Mouse (Mus musculus) limb, embryonic 11.5 days (tissue): ENCODE data around the gene Zdhhc7. TPM values are rescaled to one million over a fixed set of nuclear protein-coding genes. Genes with fewer than 3 reads are reported as not detected.

Experiments
- ATAC-seq: fragments of 200-750 bp; cut with Nextera tagmentation; 2 replicates; pipeline ENCODE4 v1.8.0; 2017; ENCODE audit warnings: low read depth; ENCODE audit not compliant: insufficient number of reproducible peaks, low FRiP score, low TSS enrichment
- DNase-seq: peaks from one replicate; pipeline ENCODE4 v3.0.0-alpha.2; 2015; ENCODE audit warnings: low spot score
- H3K27ac ChIP-seq: fragments of 300-500 bp; sonication (generic); replicated peaks from 2 replicates; pipeline ENCODE4 v1.5.1; 2014; ENCODE audit warnings: low read depth, mild to moderate bottlenecking, low read length
- H3K27me3 ChIP-seq: fragments of 300-500 bp; sonication (generic); 2 replicates; pipeline ENCODE4 v1.6.1; 2014; ENCODE audit warnings: mild to moderate bottlenecking, low read length, mixed read lengths; ENCODE audit not compliant: control insufficient read depth, insufficient read depth
- H3K36me3 ChIP-seq: fragments of 300-500 bp; sonication (generic); 2 replicates; pipeline ENCODE4 v1.6.1; 2014; ENCODE audit warnings: mild to moderate bottlenecking, low read length, moderate library complexity, mixed read lengths; ENCODE audit not compliant: control insufficient read depth, insufficient read depth
- H3K4me1 ChIP-seq: fragments of 300-500 bp; sonication (generic); 2 replicates; pipeline ENCODE4 v1.6.1; 2014; ENCODE audit warnings: low read length, mixed read lengths; ENCODE audit not compliant: control insufficient read depth, insufficient read depth
- H3K4me2 ChIP-seq: fragments of 300-500 bp; sonication (generic); 2 replicates; pipeline ENCODE4 v1.6.1; 2014; ENCODE audit warnings: low read depth, mild to moderate bottlenecking, moderate library complexity; ENCODE audit not compliant: severe bottlenecking
- H3K4me3 ChIP-seq: fragments of 300-500 bp; sonication (generic); 2 replicates; pipeline ENCODE4 v1.5.1; 2014; ENCODE audit warnings: low read depth, low read length
- H3K9ac ChIP-seq: fragments of 300-500 bp; sonication (generic); 2 replicates; pipeline ENCODE4 v1.6.1; 2014; ENCODE audit warnings: mild to moderate bottlenecking, low read length
- H3K9me3 ChIP-seq: fragments of 300-500 bp; sonication (generic); 2 replicates; pipeline ENCODE4 v1.6.1; 2016; ENCODE audit warnings: low read length; ENCODE audit not compliant: control insufficient read depth
- WGBS: fragments of 180-500 bp; shearing (Covaris S2); extraction: QIAGEN DNeasy Blood & Tissue Kit; methylation state at CpG from one replicate; pipeline ENCODE4 v1.1.7; 2014; 5-methylcytosine and 5-hydroxymethylcytosine counted together
- polyA plus RNA-seq: library from polyadenylated mRNA; unstranded; fragments of >200 nt; fragmentation: Nextera tagmentation; extraction: Ambion mirVana; gene quantifications from 2 replicates; pipeline ENCODE4 v1.2.1, GENCODE M21; 2014

Zdhhc7 gene
- polyA plus RNA-seq, 1 experiment from 2014 or later = 22.7 TPM

GRCm38 (mm10) chr8:120112535-120112934, 11.3 kb upstream of the Zdhhc7 start:
- Histone ChIP-seq H3K4me2 (0 out of 2 replicates have a peak overlapping the region, but pooled peaks have one; percentile 96), H3K4me3 (no peak overlapping the region), H3K9me3 (no peaks in the 10 kb centered on the region), H3K9ac (no peak overlapping the region), H3K36me3 (no peaks in the 10 kb centered on the region), H3K27ac (no peak overlapping the region), H3K27me3 (peaks cover 30% of the 10 kb centered on the region), H3K4me1 (0 out of 2 replicates have a peak, but pooled peaks cover 3% of the 10 kb centered on the region)
- DNase-seq (no peak), ATAC-seq (no peak)
- 89% methylated on average over 5 of the region's 5 CpGs for WGBS

DNA sequence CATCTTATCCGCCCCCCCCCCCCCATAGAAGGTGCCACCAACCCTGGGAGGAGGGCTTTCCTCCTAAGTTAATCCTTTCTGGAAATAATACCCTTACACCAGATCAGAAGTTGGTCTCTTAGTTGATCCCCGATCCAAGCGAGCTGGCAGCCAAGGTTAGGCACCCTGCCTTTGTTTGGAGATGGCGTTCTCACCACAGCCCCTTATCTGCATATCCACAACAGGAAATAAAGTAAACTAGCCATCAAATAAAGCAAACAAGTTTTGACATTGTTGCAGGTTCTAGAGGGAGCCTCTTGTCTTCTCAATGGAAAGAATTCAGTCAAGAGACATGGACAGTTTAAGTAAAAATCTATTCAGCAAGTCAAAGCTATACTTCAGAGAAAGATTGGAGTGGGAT, 10.1 kb upstream of the Zdhhc7 start:
- no peak overlapping the region for H3K9ac ChIP-seq
- peaks cover 22% of the 10 kb centered on the region for H3K27me3 ChIP-seq
- no peak for DNase-seq
- H3K36me3 ChIP-seq = no peaks in the 10 kb centered on the region
- 0 out of 2 replicates have a peak, but pooled peaks cover 3% of the 10 kb centered on the region for H3K4me1 ChIP-seq
- H3K9me3 ChIP-seq = no peaks in the 10 kb centered on the region
- no peak for ATAC-seq
- H3K4me2 ChIP-seq = no peak overlapping the region
- no peak overlapping the region for H3K27ac ChIP-seq
- 68% methylated on average over 4 of the region's 4 CpGs for WGBS
- H3K4me3 ChIP-seq = no peak overlapping the region

GRCm38 (mm10) chr8:120110966-120111365, 9.7 kb upstream of the Zdhhc7 start:
- peaks cover 18% of the 10 kb centered on the region for H3K27me3 ChIP-seq

GRCm38 (mm10) chr8:120109149-120109548, 7.9 kb upstream of the Zdhhc7 start:
- Histone ChIP-seq H3K27ac (no peak overlapping the region), H3K4me2 (no peak overlapping the region), H3K27me3 (peaks cover 1% of the 10 kb centered on the region), H3K4me3 (no peak overlapping the region), H3K9ac (no peak overlapping the region), H3K9me3 (no peaks in the 10 kb centered on the region), H3K4me1 (no peaks in the 10 kb centered on the region), H3K36me3 (no peaks in the 10 kb centered on the region)
- no peak for DNase-seq
- 35% methylated on average over 3 of the region's 3 CpGs for WGBS
- ATAC-seq = no peak

More at GRCm38 (mm10) chr8:120110966-120111365, 9.7 kb upstream of the Zdhhc7 start:
- no peaks in the 10 kb centered on the region for H3K36me3 ChIP-seq
- 0 out of 2 replicates have a peak, but pooled peaks cover 3% of the 10 kb centered on the region for H3K4me1 ChIP-seq
- 84% methylated on average over 4 of the region's 4 CpGs for WGBS
- ATAC-seq = no peak
- no peak overlapping the region for H3K4me2 ChIP-seq
- H3K4me3 ChIP-seq = no peak overlapping the region
- no peaks in the 10 kb centered on the region for H3K9me3 ChIP-seq
- no peak overlapping the region for H3K27ac ChIP-seq
- no peak overlapping the region for H3K9ac ChIP-seq
- DNase-seq = no peak

DNA sequence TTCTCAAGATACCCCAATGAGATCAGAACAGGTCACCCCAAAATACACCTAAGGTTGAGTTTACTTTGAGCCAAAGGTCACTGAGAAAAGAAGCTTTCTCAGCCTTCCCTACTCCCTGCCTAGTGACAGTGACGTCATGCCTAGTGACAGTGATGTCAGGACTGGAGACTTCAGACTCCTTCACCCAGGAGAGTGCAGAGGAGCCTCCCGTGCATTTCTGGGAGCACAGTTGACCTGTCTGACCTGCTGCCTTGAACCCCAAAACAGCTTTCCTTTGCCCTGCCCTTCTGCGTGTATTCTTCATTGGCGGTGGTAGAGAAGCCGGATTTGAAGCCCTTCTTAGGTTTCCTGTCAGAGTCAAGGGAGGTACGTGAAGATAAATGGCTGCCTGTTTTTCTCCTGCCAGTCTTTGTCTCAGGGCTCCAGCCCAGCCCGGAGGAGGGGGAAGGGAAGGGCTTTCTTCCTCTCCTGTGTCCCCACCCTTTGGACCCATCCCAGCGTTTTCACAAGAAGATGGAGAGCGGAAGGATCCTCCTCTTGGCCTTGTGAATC, 3.5 kb upstream of the Zdhhc7 start:
- DNase-seq (no peak), ATAC-seq (no peak)
- Histone ChIP-seq H3K27ac (no peak overlapping the region), H3K4me2 (no peak overlapping the region), H3K4me3 (no peak overlapping the region), H3K9me3 (no peaks in the 10 kb centered on the region), H3K4me1 (peaks cover 5% of the 10 kb centered on the region; the same call in 1 of the 2 replicates), H3K36me3 (no peaks in the 10 kb centered on the region), H3K9ac (no peak overlapping the region), H3K27me3 (no peaks in the 10 kb centered on the region)
- WGBS = 69% methylated on average over 9 of the region's 9 CpGs

- ATAC-seq (no peak), DNase-seq (no peak)
- Histone ChIP-seq H3K27me3 (no peaks in the 10 kb centered on the region), H3K4me3 (no peak overlapping the region), H3K36me3 (no peaks in the 10 kb centered on the region), H3K4me2 (no peak overlapping the region), H3K4me1 (peaks cover 5% of the 10 kb centered on the region; the same call in 1 of the 2 replicates), H3K9ac (no peak overlapping the region), H3K27ac (no peak overlapping the region), H3K9me3 (no peaks in the 10 kb centered on the region)
- WGBS = 89% methylated on average over 9 of the region's 9 CpGs
Observed at GRCm38 (mm10) chr8:120103916-120104315, 2.6 kb upstream of the Zdhhc7 start.

- peak; percentile 29 for DNase-seq
- Histone ChIP-seq H3K36me3 (no peaks in the 10 kb centered on the region), H3K4me3 (peak overlapping the region; percentile 90), H3K27me3 (no peaks in the 10 kb centered on the region), H3K4me2 (peak overlapping the region; percentile 95), H3K9ac (peak overlapping the region; percentile 70), H3K9me3 (no peaks in the 10 kb centered on the region), H3K4me1 (peaks cover 5% of the 10 kb centered on the region; the same call in 1 of the 2 replicates), H3K27ac (no peak overlapping the region; the same call in 1 of the 2 replicates)
- whole genome bisulfite sequencing = 4% methylated on average over 25 of the region's 25 CpGs
- ATAC-seq = 0 out of 2 replicates have a peak, but pooled peaks have one; percentile 48
Observed at GRCm38 (mm10) chr8:120100388-120101067, 754 bp downstream of the Zdhhc7 start.

GRCm38 (mm10) chr8:120096486-120096885, 4.8 kb downstream of the Zdhhc7 start:
- 68% methylated on average over 2 of the region's 2 CpGs for whole genome bisulfite sequencing
- no peak for ATAC-seq

More at GRCm38 (mm10) chr8:120096486-120096885, 4.8 kb downstream of the Zdhhc7 start:
- H3K9me3 ChIP-seq = no peaks in the 10 kb centered on the region
- no peak overlapping the region for H3K4me2 ChIP-seq
- peaks cover 6% of the 10 kb centered on the region for H3K36me3 ChIP-seq
- no peak overlapping the region for H3K4me3 ChIP-seq
- no peak for DNase-seq
- H3K27me3 ChIP-seq = no peaks in the 10 kb centered on the region
- no peaks in the 10 kb centered on the region for H3K4me1 ChIP-seq
- H3K27ac ChIP-seq = no peak overlapping the region
- H3K9ac ChIP-seq = no peak overlapping the region
